Mouse (Mus musculus) thymus, postnatal 4 days (tissue): ENCODE results near the gene Fam83c.
"Not testable (repeated sequence)": the region's sequence is repeated elsewhere in the genome, so short reads cannot be mapped to it uniquely, and the experiment has no call there.

Experiments
- DNase-seq: peaks from one replicate; pipeline ENCODE4 v3.0.0; 2021

Fam83c gene

DNA sequence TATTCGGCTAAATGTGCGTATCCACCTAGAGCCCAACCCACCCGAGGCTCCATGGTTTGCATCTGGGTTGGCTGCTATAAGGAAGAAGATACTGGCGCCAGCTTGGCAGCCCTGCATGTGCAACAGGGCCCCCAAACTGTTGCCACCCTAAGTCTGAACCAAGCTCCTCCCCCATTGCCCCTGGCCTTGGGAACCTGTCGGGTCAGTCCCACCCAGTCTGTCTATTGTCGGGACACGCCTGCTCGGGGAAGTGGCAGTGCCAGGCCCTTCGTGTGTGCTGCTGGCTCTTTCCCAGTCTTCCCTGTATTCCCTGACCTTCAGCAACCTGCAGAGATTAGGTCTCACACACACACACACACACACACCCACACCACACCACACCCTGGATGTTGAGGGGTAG is at the start of gene Fam83c:
Gene Fam83c, minus strand, starts transcription at position 123 of the 400 bp plus-strand sequence.
- DNase-seq, result no peak

GRCm38 (mm10) chr2:155882087-155882486 is 47.4 kb upstream of the Fam83c start:
- no peak for DNase-seq

GRCm38 (mm10) chr2:155878964-155879876 is 44.6 kb upstream of the Fam83c start:
- no peak for DNase-seq

GRCm38 (mm10) chr2:155873636-155874035 is 39.0 kb upstream of the Fam83c start:
- no peak for DNase-seq

GRCm38 (mm10) chr2:155872930-155873507 is 38.4 kb upstream of the Fam83c start:
- DNase-seq, result no peak

GRCm38 (mm10) chr2:155872486-155872885 is 37.8 kb upstream of the Fam83c start:
- no peak for DNase-seq

DNA sequence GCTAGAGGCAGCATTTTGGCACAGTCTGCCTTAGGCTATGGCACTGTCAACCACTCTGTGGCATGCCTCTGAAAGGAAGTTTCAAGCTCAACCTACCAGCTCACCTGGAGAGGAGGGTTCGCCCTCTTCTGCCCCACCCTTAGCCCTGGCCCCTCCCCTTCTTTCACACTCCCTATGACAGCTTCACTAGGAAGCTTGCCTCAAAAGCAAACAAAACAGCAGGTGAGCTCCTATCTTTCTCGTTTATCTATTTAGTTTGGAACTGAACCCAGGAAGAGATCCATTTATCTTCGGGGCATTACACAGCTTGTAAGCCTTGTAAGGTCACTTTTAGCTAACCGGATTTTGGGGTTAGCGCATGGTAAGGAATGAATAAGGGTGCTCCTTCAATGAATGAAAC is 35.1 kb upstream of the Fam83c start:
- DNase-seq, result no peak

DNA sequence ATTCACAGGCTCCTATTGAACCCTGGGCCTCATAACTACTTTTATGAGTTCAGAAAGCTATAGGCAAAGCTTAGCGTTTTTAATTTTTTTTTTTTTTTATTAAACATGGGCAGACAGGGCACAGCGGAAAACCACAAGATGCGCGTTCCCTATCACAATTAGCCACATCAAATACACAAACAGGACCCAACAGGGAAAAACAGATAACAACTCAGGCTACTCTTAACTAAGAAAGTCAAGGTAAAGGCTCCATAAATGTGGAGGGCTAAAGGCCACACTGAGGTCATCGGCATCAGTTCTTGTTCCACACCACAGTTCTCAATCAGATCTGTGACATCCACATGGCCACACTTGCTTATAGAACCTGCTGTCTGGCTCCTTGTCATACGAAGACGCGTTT is 33.7 kb upstream of the Fam83c start:
- no peak for DNase-seq

DNA sequence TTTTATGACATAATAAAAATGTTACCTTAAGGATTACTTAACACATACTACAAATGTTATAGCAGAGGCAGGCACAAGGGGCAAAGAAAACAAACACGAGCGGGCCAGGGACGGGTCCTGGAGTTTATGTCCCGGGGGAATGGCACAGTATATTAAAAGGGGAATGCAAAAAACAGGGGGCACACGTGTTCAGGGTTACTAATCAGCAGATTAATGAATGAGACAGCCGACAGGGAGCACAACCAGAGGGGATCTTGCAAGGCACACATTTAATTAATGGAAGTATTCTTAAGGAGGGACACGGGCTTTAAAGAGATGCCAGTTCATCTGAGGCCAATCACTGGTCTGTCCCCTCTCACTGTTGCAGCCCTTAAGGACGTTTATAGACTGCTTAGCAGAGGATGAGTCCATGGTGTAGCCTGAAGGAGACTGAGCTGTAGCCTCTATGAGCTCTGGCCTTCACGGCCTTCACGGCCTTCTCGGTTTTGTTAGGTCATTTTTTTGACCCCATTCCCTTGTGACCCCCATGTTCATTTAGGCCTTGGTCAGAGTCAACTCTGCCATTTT is 28.7 kb upstream of the Fam83c start:
- no peak for DNase-seq

DNA sequence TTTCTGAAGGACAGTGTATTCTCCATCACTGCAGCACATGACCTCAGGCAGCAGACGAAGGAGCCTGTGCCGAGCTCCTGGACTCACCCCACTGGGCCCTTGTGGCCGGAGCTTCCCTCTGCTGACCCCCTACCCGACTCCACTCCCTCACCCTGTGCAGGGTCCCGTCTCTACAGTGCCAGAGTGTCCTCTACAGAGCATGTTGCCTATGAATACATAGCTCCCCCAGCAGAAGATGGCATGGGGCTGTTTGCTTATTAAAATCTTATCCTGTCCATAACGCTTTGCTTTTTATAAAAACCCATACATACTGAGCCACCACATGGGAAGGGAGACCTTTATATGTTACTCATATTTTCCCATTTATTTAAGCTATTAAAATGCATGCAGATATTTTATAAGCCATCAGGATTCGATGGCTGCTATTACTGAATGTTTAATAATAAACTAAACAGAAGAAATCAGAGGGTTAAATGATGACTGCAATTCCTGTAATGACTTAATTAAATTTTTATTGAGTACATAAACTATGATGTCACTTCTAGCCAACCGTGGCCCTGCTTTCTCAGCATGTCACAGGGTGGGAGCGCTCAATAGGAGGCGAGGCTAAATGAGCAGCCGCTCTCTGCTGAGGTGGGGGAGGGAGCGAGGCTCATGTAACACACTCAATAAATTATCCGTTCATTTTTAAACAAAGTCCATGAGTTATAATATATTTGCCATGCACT is 28.1 kb upstream of the Fam83c start:
- DNase-seq, result no peak

DNA sequence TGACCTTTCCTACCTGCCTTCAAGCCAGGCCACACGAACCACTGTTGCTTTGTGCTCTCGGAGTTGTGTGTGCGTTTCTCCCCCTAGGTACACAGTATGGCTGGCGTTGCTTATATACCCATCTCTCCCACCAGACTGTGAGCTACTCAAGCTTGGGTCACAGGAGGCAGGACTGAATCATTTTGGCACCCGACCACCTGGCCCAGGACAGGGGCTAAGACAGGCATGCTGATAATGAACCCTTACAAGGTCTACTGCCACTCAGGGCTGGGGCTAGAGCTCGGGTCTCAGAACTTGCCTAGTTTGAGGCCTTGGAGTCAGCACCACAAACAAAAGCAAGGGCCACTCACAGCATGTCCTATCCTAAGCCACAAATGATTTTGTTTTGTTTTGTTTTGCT is 26.9 kb upstream of the Fam83c start:
- DNase-seq, result no peak

GRCm38 (mm10) chr2:155860102-155860501 is 25.4 kb upstream of the Fam83c start:
- no peak for DNase-seq

- no peak for DNase-seq
Measured at GRCm38 (mm10) chr2:155852536-155852935, 17.9 kb upstream of the Fam83c start.

- no peak for DNase-seq
Measured at GRCm38 (mm10) chr2:155850120-155850519, 15.5 kb upstream of the Fam83c start.

GRCm38 (mm10) chr2:155849464-155849863 is 14.8 kb upstream of the Fam83c start:
- no peak for DNase-seq

GRCm38 (mm10) chr2:155848291-155848690 is 13.6 kb upstream of the Fam83c start:
- peak; percentile 85 for DNase-seq

DNA sequence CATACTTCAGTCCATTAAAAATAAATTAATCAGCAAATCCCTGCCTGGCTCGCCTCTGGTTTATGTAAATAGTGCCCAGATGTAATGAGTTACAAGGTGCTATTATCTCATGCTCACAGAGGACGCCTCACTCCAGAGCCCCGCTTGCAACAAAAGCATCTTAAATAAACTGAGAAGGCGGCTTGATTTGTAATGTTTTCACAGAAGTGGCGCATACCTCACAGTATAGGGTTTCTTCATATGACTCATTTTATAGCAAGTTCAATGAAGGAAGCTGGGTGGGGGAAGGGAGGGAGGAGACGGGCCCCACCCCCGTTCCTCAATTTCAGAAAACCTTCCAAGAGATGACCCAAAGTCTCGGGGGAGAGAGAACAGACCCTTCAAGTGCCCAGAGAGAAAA is 12.3 kb upstream of the Fam83c start:
- DNase-seq, result no peak

DNA sequence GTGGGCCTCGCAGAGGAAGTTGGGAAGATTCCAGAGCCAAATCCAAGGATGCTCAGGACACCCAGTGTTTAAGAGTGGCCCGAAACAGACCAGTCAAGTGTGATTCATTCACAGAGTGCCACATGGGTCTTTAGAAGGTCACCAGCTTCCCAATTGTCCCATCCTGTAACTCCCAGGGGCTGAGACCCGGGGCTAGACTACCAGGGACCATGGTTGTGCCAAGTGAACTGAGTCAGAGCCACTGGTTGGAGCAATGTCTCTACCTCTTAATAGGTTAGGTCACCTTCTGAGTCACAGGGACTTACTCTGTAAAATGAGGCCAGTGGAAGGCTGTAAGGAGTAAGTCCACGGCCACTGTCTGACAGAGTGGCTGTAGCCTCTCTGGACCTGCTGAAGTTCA is 4.3 kb upstream of the Fam83c start:
- no peak for DNase-seq

GRCm38 (mm10) chr2:155837961-155838360 is 3.3 kb upstream of the Fam83c start:
- no peak for DNase-seq

GRCm38 (mm10) chr2:155832087-155832486 is 2.6 kb downstream of the Fam83c start:
- not testable (repeated sequence) for DNase-seq

DNA sequence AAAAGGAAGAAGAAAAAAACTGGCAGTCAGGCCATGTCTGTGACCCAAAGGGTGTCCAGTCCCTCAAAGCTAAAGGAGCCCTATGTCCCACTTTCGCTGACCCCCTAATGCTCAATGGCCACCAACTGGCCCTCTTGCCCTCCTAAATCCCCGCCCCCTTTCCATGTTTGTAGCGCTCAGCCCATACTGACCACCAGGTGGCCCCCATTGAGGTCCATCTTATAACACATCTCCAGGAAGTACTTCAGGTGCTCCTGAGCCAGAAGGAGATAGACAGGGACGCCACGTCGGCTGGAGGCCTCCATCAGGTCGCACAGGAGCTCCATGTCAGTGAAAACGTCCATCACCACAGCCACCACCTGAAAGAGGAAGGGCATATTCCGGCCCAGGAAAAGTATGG is 3.4 kb downstream of the Fam83c start:
- no peak for DNase-seq

DNA sequence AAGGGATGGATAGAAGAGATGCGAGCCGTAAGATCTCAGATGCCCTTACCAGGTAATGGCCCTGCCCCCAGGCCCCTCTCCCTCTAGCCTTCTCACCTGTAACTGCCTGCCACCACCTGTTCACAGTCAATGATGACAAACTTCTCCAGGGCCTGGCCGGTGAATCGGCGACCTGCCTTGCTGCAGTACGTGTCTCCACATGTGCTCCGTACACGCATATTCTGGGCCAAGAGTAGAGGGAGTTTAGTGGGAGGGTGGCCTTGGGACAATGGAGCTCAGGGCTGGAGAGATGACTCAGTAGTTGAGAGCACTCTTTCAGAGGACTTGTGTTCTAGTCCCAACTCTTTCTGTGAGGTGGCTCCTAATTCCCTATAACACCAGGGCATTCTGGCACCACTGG is 3.8 kb downstream of the Fam83c start:
- no peak for DNase-seq
